Mouse (Mus musculus) Muller cell, postnatal 12 days (primary cell): ENCODE measurements at regions not wholly inside any gene's neighbourhood (a gene's known extent, or its start where the extent isn't known, plus 50 kb on each side); places are given as distances from the start of the nearest gene placed in this dataset.

ENCODE experiments used
- DNase-seq: peaks from one replicate; pipeline ENCODE4 v3.0.0-alpha.2; 2015; ENCODE audit errors: inconsistent ontology term

GRCm38 (mm10) chr6:122394160-122394559, 53.8 kb upstream of the Phc1 start:
- no peak for DNase-seq

DNA sequence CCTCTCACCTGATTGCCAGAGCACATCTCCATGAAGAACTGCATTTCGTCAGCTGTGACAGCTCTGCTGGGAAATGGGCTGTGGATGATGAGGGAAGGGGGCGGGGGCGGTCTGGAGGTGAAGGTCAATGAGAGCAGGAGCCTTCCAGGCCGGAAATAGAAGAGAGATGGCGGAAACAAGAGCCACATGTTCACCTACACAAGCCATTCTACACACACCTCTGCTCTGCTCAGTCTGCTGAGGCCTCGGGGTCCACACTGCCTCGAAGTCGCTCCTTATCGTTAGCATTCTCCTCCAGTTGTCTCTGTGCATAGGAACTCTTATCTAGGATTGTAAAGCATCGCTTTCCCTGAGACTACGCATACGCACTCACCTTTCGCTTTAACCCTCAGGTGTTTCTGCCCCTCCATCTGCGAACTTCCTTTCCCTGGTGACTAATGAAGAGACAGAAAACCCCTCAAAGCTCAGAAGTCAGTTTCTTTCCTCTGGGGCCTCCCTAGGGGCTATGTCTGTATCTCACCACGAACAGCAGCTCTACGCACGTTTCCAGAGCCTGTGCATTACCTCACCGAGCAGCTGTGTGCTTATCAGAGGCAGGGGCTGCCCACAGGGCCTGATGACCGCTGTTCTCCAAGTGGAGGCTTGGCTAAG, 53.0 kb upstream of the Phc1 start:
- DNase-seq: no peak

DNA sequence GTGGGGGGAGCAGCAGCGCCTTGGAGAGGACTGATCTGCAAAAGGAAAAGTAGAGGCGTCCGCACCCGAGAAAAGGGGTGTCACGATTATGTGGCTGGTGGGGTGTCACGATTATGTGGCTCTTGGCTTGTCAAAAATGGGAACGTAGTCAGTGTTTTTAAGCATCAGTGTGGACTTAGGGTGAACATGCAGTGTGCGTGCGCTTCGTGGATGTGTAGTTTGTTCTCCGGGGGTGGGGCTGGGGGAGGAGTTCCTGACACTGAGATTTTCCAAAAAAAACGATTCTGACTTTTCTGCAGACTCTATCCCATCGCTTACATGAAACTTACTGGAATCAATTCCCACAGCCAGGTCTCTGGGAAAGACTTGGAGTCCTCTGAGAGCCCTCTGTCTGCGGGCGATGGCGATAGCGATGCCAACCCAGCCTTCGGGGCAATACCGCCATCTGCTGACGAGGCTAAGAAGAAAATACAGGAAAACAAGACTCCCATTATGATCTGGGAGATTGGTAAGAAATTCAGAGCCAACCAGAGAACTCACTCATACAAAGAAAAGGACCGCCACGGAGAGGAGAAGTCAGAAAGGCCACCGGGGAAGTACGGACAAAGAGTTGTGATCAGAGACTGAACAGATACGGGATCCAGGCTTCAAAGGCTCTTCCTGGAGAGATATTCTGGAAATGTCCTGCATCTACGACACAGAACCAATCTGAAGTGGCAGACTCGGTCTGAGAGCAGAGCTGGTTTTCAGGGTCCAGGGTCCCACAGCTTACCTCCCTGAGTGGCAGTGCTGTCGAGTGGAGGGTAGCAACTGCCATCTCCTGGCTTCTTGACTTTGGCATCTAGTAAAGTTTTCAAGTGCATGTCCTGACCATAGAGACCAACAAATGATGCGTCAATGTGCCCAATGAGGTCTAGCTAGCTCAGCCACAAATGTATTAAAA, 51.6 kb upstream of the Phc1 start:
- peak; percentile 52 for DNase-seq

DNA sequence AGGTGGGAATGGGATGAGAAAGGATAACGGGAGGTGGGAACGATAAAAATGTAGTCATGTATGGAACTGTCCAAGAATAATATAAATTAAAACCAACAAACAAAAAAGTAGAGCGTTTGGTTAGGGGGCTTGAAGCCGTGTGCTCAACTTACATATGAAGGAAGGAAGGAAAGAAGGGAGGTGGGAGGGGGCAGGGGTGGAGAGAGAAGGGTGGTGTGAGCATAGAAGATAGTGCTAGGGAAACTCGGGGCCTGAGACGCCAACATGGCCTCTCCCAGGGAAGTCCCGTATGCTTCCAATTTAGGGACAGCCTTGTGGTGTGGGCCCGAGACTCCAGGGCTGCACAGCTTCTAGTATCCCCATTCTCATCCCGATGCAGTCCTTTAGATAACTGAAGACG, 50.8 kb upstream of the Phc1 start:
- no peak for DNase-seq

- no peak for DNase-seq
These were observed 50.4 kb upstream of the Phc1 start for GRCm38 (mm10) chr6:122390720-122391119.
